Mouse (Mus musculus) intestine, postnatal 0 days (tissue): ENCODE data around the gene Trim2. TPM values are rescaled to one million over a fixed set of nuclear protein-coding genes. Genes with fewer than 3 reads are reported as not detected.
A peak's percentile ranks its signal among the peaks of the same experiment; 100 is the strongest.

Experiments used
- ATAC-seq: fragments of 200-750 bp; cut with Nextera tagmentation; 2 replicates; pipeline ENCODE4 v1.8.0; 2017; ENCODE audit warnings: mild to moderate bottlenecking, moderate TSS enrichment, moderate library complexity
- H3K27ac ChIP-seq: fragments of 300-500 bp; sonication (generic); 2 replicates; pipeline ENCODE4 v1.5.1; 2014; ENCODE audit warnings: mild to moderate bottlenecking, low read depth, low read length, moderate library complexity
- H3K27me3 ChIP-seq: fragments of 300-500 bp; sonication (generic); replicated peaks from 2 replicates; pipeline ENCODE4 v1.6.1; 2014; ENCODE audit warnings: low read length, mixed read lengths; ENCODE audit not compliant: control insufficient read depth, insufficient read depth
- H3K36me3 ChIP-seq: fragments of 300-500 bp; sonication (generic); 2 replicates; pipeline ENCODE4 v1.6.1; 2014; ENCODE audit warnings: mild to moderate bottlenecking, moderate library complexity; ENCODE audit not compliant: control insufficient read depth, insufficient read depth
- H3K4me1 ChIP-seq: fragments of 300-500 bp; sonication (generic); replicated peaks from 2 replicates; pipeline ENCODE4 v1.6.1; 2014; ENCODE audit warnings: antibody characterized with exemption, low read length, mixed read lengths; ENCODE audit not compliant: control insufficient read depth, insufficient read depth
- H3K4me2 ChIP-seq: fragments of 300-500 bp; sonication (generic); replicated peaks from 2 replicates; pipeline ENCODE4 v1.6.1; 2014; ENCODE audit warnings: low read depth, mild to moderate bottlenecking, moderate library complexity
- H3K4me3 ChIP-seq: fragments of 300-500 bp; sonication (generic); 2 replicates; pipeline ENCODE4 v1.5.1; 2014; ENCODE audit warnings: low read depth, low read length
- H3K9ac ChIP-seq: fragments of 300-500 bp; sonication (generic); 2 replicates; pipeline ENCODE4 v1.6.1; 2014; ENCODE audit warnings: mild to moderate bottlenecking, low read depth, low read length
- H3K9me3 ChIP-seq: fragments of 300-500 bp; sonication (generic); 2 replicates; pipeline ENCODE4 v1.6.1; 2016; ENCODE audit warnings: mixed run types; ENCODE audit not compliant: control insufficient read depth
- CTCF ChIP-seq: sonication (generic); IDR thresholded peaks from 2 replicates; pipeline ENCODE4 v1.5.1; 2016; ENCODE audit warnings: low read depth, mild to moderate bottlenecking, control low read depth, antibody characterized with exemption, moderate library complexity
- WGBS: fragments of 180-500 bp; shearing (Covaris S2); extraction: QIAGEN DNeasy Blood & Tissue Kit; methylation state at CpG from one replicate; pipeline ENCODE4 v1.1.7; 2014; 5-methylcytosine and 5-hydroxymethylcytosine counted together
- polyA plus RNA-seq: library from polyadenylated mRNA; unstranded; fragments of >200 nt; fragmentation: Nextera tagmentation; extraction: Ambion mirVana; gene quantifications from 2 replicates; pipeline ENCODE4 v1.2.1, GENCODE M21; 2015

The Trim2 gene
- polyA plus RNA-seq, 1 experiment from 2014 or later, result 21.2 TPM

DNA sequence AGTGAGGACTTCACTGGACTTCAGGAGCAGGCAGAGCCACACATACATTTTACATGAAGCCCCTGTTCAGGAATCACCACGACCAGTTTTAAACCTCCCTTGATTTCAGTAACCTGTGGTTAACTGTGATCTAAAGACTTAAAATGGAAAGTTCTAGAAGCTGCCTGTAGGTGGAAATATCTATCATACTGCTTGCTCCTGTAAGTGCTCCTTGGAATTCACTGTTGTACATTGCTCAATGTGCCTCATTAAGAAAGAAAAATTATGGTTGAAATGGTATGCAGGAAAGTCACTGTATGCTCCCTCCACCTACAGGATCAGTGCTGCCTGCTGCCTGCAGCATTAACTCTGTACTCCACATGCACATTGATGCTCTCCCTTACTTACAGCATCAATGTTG is 41.6 kb downstream of the Trim2 start:
- 67% methylated on average over 1 of the region's 1 CpGs for WGBS
- Histone ChIP-seq H3K36me3 (no peaks in the 10 kb centered on the region), H3K4me3 (no peak overlapping the region), H3K4me2 (no peak overlapping the region), H3K4me1 (0 out of 2 replicates have a peak, but pooled peaks cover 8% of the 10 kb centered on the region), H3K27me3 (no peaks in the 10 kb centered on the region), H3K9me3 (no peaks in the 10 kb centered on the region), H3K27ac (no peak overlapping the region), H3K9ac (no peak overlapping the region)
- 0 out of 2 replicates have a peak, but pooled peaks have one; percentile 14 for TF ChIP-seq CTCF
- ATAC-seq, result no peak

DNA sequence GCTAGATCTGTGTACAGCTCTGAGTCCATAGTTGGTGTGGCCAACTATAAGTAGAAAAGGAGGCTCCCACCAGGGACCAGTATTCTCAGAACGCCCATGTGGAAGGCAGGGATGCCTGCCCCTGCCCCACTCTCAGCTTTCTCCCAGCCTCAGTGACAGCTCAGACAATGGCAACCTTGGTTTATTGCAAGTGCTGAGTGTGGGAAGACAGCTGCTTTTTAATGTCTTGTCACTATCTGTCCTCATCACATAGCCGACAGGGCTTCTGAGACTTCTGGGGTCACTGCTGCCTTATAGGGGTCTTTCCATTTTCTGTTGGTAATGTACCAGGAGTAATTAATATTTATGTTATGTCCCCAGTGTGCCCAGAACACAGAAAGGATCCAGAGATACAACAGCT is 42.3 kb downstream of the Trim2 start:
- no peak overlapping the region for H3K4me3 ChIP-seq
- H3K27me3 ChIP-seq, result no peaks in the 10 kb centered on the region
- H3K4me2 ChIP-seq, result no peak overlapping the region
- H3K4me1 ChIP-seq, result 0 out of 2 replicates have a peak, but pooled peaks cover 8% of the 10 kb centered on the region
- no peak for ATAC-seq
- WGBS, result 71% methylated on average over 2 of the region's 2 CpGs
- H3K36me3 ChIP-seq, result no peaks in the 10 kb centered on the region
- H3K9me3 ChIP-seq, result no peaks in the 10 kb centered on the region
- no peak overlapping the region for H3K9ac ChIP-seq
- TF ChIP-seq CTCF, result no peak
- no peak overlapping the region for H3K27ac ChIP-seq

- H3K36me3 ChIP-seq, result no peaks in the 10 kb centered on the region
- no peak overlapping the region for H3K9ac ChIP-seq
- H3K4me1 ChIP-seq, result 0 out of 2 replicates have a peak, but pooled peaks cover 6% of the 10 kb centered on the region
- H3K27me3 ChIP-seq, result no peaks in the 10 kb centered on the region
- no peak for TF ChIP-seq CTCF
- peak overlapping the region; percentile 58 for H3K27ac ChIP-seq
- H3K4me2 ChIP-seq, result peak overlapping the region; percentile 47
- 0 out of 2 replicates have a peak overlapping the region, but pooled peaks have one; percentile 2 for H3K4me3 ChIP-seq
- WGBS, result 36% methylated on average over 3 of the region's 3 CpGs
- no peaks in the 10 kb centered on the region for H3K9me3 ChIP-seq
- peak; percentile 58 for ATAC-seq
These were observed 43.9 kb downstream of the Trim2 start for GRCm38 (mm10) chr3:84262804-84263203.

GRCm38 (mm10) chr3:84261863-84262262 is 44.8 kb downstream of the Trim2 start:
- Histone ChIP-seq H3K4me2 (peak overlapping the region; percentile 47; the same call in 1 of the 2 replicates), H3K9me3 (no peaks in the 10 kb centered on the region), H3K4me3 (no peak overlapping the region), H3K9ac (no peak overlapping the region), H3K4me1 (0 out of 2 replicates have a peak, but pooled peaks cover 6% of the 10 kb centered on the region), H3K27me3 (no peaks in the 10 kb centered on the region), H3K27ac (peak overlapping the region; percentile 58), H3K36me3 (no peaks in the 10 kb centered on the region)
- TF ChIP-seq CTCF, result no peak
- 77% methylated on average over 6 of the region's 6 CpGs for WGBS
- no peak for ATAC-seq

- TF ChIP-seq CTCF, result no peak
- no peak overlapping the region for H3K9ac ChIP-seq
- peak overlapping the region; percentile 17; the same call in 1 of the 2 replicates for H3K27ac ChIP-seq
- no peak for ATAC-seq
- 0 out of 2 replicates have a peak, but pooled peaks cover 6% of the 10 kb centered on the region for H3K4me1 ChIP-seq
- H3K4me3 ChIP-seq, result no peak overlapping the region
- 41% methylated on average over 7 of the region's 7 CpGs for WGBS
- H3K36me3 ChIP-seq, result no peaks in the 10 kb centered on the region
- no peaks in the 10 kb centered on the region for H3K9me3 ChIP-seq
- H3K27me3 ChIP-seq, result no peaks in the 10 kb centered on the region
- peak overlapping the region; percentile 97 for H3K4me2 ChIP-seq
These were observed 45.8 kb downstream of the Trim2 start for GRCm38 (mm10) chr3:84260837-84261236.

DNA sequence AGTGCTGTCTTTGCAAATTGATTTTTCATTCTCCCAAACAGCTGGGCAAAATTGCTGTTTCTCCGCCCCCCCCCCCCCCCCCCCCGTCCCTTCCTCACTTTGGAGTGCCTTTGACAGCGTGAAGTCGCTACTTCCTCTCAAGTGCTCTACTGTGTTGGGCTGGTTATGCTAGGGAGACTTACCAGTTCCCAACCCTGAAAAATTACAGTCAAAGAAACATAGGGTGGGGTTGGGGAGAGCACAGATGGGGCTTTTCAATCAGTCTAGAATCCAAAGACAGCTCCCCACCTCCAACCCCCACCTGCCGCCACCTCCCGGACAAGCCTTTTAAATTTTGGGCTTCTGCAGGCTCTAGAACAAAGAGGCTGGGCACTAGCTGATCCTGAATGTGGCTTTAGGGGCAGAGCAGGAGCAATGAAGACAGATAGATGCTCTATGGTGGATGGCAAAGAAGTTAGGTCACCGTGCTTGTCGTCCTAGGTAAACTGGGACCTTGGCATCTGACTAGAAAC is 46.6 kb downstream of the Trim2 start:
- WGBS, result 8% methylated on average over 8 of the region's 8 CpGs
- peak overlapping the region; percentile 66 for H3K9ac ChIP-seq
- ATAC-seq, result no peak

More for the DNA sequence above, 46.6 kb downstream of the Trim2 start:
- TF ChIP-seq CTCF, result no peak
- Histone ChIP-seq H3K4me1 (peaks cover 6% of the 10 kb centered on the region; the same call in 1 of the 2 replicates), H3K27ac (peak overlapping the region; percentile 80), H3K27me3 (no peaks in the 10 kb centered on the region), H3K9me3 (no peaks in the 10 kb centered on the region), H3K4me3 (peak overlapping the region; percentile 63), H3K36me3 (no peaks in the 10 kb centered on the region), H3K4me2 (peak overlapping the region; percentile 97)
